Mouse (Mus musculus) thymus, postnatal 0 days (tissue): ENCODE results near the gene Chtf18. TPM values are rescaled to one million over a fixed set of nuclear protein-coding genes. Genes with fewer than 3 reads are reported as not detected.

Experiments used
- microRNA-seq: library from miRNA; unstranded; fragments of <30 nt; microRNA quantifications from one replicate; pipeline ENCODE4, GENCODE M21; 2016; ENCODE audit warnings: borderline number of aligned reads
- polyA plus RNA-seq: library from polyadenylated mRNA; unstranded; fragments of >200 nt; fragmentation: Nextera tagmentation; extraction: Ambion mirVana; gene quantifications from 2 replicates; pipeline ENCODE4 v1.2.1, GENCODE M21; 2015

Gene Chtf18
- polyA plus RNA-seq, 1 experiment from 2014 or later = 23.5 TPM

Small RNAs within 50 kb of the gene (microRNA-seq; reads per million reads assigned to microRNA genes)
- gene Gm25083 = not detected

Other genes with a start within 250 kb of the Chtf18 start
- 0.05 and 0.07 TPM in 2 replicates for gene Sstr5, start 230.1 kb downstream of the Chtf18 start, polyA plus RNA-seq
- gene Sox8, start 156.7 kb downstream of the Chtf18 start, polyA plus RNA-seq = 0.23 and 0.26 TPM in 2 replicates
- gene Lmf1, start 148.3 kb downstream of the Chtf18 start, polyA plus RNA-seq = 15.5 and 16.1 TPM in 2 replicates
- 4.6 and 5.5 TPM in 2 replicates for gene Gng13, start 10.2 kb downstream of the Chtf18 start, polyA plus RNA-seq
- gene Rpusd1, start 251 bp upstream of the Chtf18 start, polyA plus RNA-seq = 16.9 and 18.7 TPM in 2 replicates
- gene Mslnl, start 8.6 kb upstream of the Chtf18 start, polyA plus RNA-seq = 0.14 and 0.36 TPM in 2 replicates
- gene Msln, start 27.0 kb upstream of the Chtf18 start, polyA plus RNA-seq = 12.0 and 13.7 TPM in 2 replicates
- gene Narfl, start 46.4 kb upstream of the Chtf18 start, polyA plus RNA-seq = 29.0 and 30.9 TPM in 2 replicates
- 55.2 and 60.5 TPM in 2 replicates for gene Haghl, start 58.3 kb upstream of the Chtf18 start, polyA plus RNA-seq
- gene Ccdc78, start 59.2 kb upstream of the Chtf18 start, polyA plus RNA-seq = 0.27 and 0.47 TPM in 2 replicates
- gene Fam173a, start 65.5 kb upstream of the Chtf18 start, polyA plus RNA-seq = 126 and 131 TPM in 2 replicates
- not detected in 2 replicates for gene AC134908.4, start 68.2 kb upstream of the Chtf18 start, polyA plus RNA-seq
- gene Metrn, start 69.7 kb upstream of the Chtf18 start, polyA plus RNA-seq = 68.5 and 71.6 TPM in 2 replicates
- 0.12 TPM in 1 of 2 replicates, not detected in the other for gene Fbxl16, start 81.7 kb upstream of the Chtf18 start, polyA plus RNA-seq
- 25.8 and 27.3 TPM in 2 replicates for gene Wdr24, start 96.2 kb upstream of the Chtf18 start, polyA plus RNA-seq
- gene Jmjd8, start 101.4 kb upstream of the Chtf18 start, polyA plus RNA-seq = 28.8 and 32.2 TPM in 2 replicates
- 181 and 191 TPM in 2 replicates for gene Stub1, start 106.0 kb upstream of the Chtf18 start, polyA plus RNA-seq
- 0.38 and 0.45 TPM in 2 replicates for gene Rhbdl1, start 109.9 kb upstream of the Chtf18 start, polyA plus RNA-seq
- gene Gm20683, start 114.3 kb upstream of the Chtf18 start, polyA plus RNA-seq = 1.2 and 1.5 TPM in 2 replicates
- 19.7 and 22.6 TPM in 2 replicates for gene Rhot2, start 117.4 kb upstream of the Chtf18 start, polyA plus RNA-seq
- 9.8 and 10.1 TPM in 2 replicates for gene Wdr90, start 134.1 kb upstream of the Chtf18 start, polyA plus RNA-seq
- gene Mcrip2, start 141.3 kb upstream of the Chtf18 start, polyA plus RNA-seq = 24.1 and 24.5 TPM in 2 replicates
- gene Mettl26, start 147.7 kb upstream of the Chtf18 start, polyA plus RNA-seq = 43.5 and 47.0 TPM in 2 replicates
- gene Wfikkn1, start 153.4 kb upstream of the Chtf18 start, polyA plus RNA-seq = 0.46 and 0.51 TPM in 2 replicates
- 14.9 and 20.0 TPM in 2 replicates for gene Rab40c, start 192.3 kb upstream of the Chtf18 start, polyA plus RNA-seq
- gene Pigq, start 217.5 kb upstream of the Chtf18 start, polyA plus RNA-seq = 28.8 and 34.6 TPM in 2 replicates
- 0.36 and 0.46 TPM in 2 replicates for gene Nhlrc4, start 217.5 kb upstream of the Chtf18 start, polyA plus RNA-seq
- not detected in 2 replicates for gene A930017K11Rik, start 225.1 kb upstream of the Chtf18 start, polyA plus RNA-seq